Mouse (Mus musculus) kidney, embryonic 15.5 days (tissue): ENCODE data around the gene Lss. TPM values are rescaled to one million over a fixed set of nuclear protein-coding genes. Genes with fewer than 3 reads are reported as not detected.

Experiments used
- ATAC-seq: fragments of 200-750 bp; cut with Nextera tagmentation; replicated peaks from 2 replicates; pipeline ENCODE4 v1.8.0; 2017; ENCODE audit warnings: moderate TSS enrichment; ENCODE audit not compliant: low FRiP score
- H3K27ac ChIP-seq: fragments of 300-500 bp; sonication (generic); 2 replicates; pipeline ENCODE4 v1.5.1; 2015; ENCODE audit warnings: mild to moderate bottlenecking, inconsistent platforms
- H3K27me3 ChIP-seq: fragments of 300-500 bp; sonication (generic); 2 replicates; pipeline ENCODE4 v1.6.1; 2015; ENCODE audit warnings: inconsistent platforms
- H3K36me3 ChIP-seq: fragments of 300-500 bp; sonication (generic); 2 replicates; pipeline ENCODE4 v1.6.1; 2015; ENCODE audit warnings: inconsistent platforms
- H3K4me1 ChIP-seq: fragments of 300-500 bp; sonication (generic); 2 replicates; pipeline ENCODE4 v1.6.1; 2015; ENCODE audit warnings: inconsistent platforms
- H3K4me2 ChIP-seq: fragments of 300-500 bp; sonication (generic); 2 replicates; pipeline ENCODE4 v1.6.1; 2015; ENCODE audit warnings: moderate library complexity, mild to moderate bottlenecking, inconsistent platforms
- H3K4me3 ChIP-seq: fragments of 300-500 bp; sonication (generic); replicated peaks from 2 replicates; pipeline ENCODE4 v1.5.1; 2015; ENCODE audit warnings: mild to moderate bottlenecking, inconsistent platforms
- H3K9ac ChIP-seq: fragments of 300-500 bp; sonication (generic); 2 replicates; pipeline ENCODE4 v1.6.1; 2015; ENCODE audit warnings: mild to moderate bottlenecking, inconsistent platforms
- H3K9me3 ChIP-seq: fragments of 300-500 bp; sonication (generic); replicated peaks from 2 replicates; pipeline ENCODE4 v1.6.1; 2016; ENCODE audit warnings: inconsistent platforms
- WGBS: fragments of 180-500 bp; shearing (Covaris S2); methylation state at CpG from one replicate; pipeline ENCODE4 v1.1.7; 2015; ENCODE audit warnings: mixed read lengths; 5-methylcytosine and 5-hydroxymethylcytosine counted together
- polyA plus RNA-seq: library from polyadenylated mRNA; unstranded; fragments of >200 nt; fragmentation: Nextera tagmentation; extraction: Ambion mirVana; gene quantifications from 2 replicates; pipeline ENCODE4 v1.2.1, GENCODE M21; 2015

Gene Lss
- polyA plus RNA-seq, 1 experiment from 2014 or later = 27.4 TPM

DNA sequence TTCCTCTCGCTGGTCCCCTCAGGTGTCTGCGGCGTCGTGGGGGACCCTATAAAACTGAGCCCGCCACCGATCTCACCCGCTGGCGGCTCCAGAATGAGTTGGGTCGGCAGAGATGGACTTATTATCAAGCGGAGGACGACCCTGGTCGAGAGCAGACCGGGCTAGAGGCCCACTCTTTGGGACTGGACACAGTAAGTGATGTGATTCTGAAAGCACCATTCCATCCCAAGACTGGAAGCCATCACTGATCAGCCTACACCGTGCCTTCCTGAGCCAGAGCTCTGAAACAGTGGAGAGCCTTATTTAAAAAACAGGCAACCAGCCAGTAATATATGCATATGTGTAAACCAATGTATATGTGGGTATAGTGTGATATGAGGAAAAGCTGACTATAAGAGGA, 440 bp downstream of the Lss start:
- no peaks in the 10 kb centered on the region for H3K9me3 ChIP-seq
- peak overlapping the region; percentile 73 for H3K27ac ChIP-seq
- WGBS = under 1% methylated on average over 14 of the region's 14 CpGs
- peak overlapping the region; percentile 65 for H3K9ac ChIP-seq
- H3K4me2 ChIP-seq = peak overlapping the region; percentile 92
- H3K27me3 ChIP-seq = no peaks in the 10 kb centered on the region
- ATAC-seq = peak; percentile 27; the same call in 1 of the 2 replicates
- peaks cover 28% of the 10 kb centered on the region for H3K36me3 ChIP-seq
- peak overlapping the region; percentile 75 for H3K4me3 ChIP-seq
- peaks cover 9% of the 10 kb centered on the region for H3K4me1 ChIP-seq

- Histone ChIP-seq H3K36me3 (peaks cover 62% of the 10 kb centered on the region), H3K9ac (no peak overlapping the region), H3K4me2 (no peak overlapping the region), H3K27me3 (no peaks in the 10 kb centered on the region), H3K4me1 (peaks cover 7% of the 10 kb centered on the region), H3K27ac (no peak overlapping the region), H3K4me3 (no peak overlapping the region), H3K9me3 (no peaks in the 10 kb centered on the region)
- WGBS = 95% methylated on average over 7 of the region's 7 CpGs
- no peak for ATAC-seq
Observed at GRCm38 (mm10) chr10:76535526-76535925, 4.1 kb downstream of the Lss start.

GRCm38 (mm10) chr10:76537619-76538018, 6.2 kb downstream of the Lss start:
- Histone ChIP-seq H3K9me3 (no peaks in the 10 kb centered on the region), H3K4me1 (0 out of 2 replicates have a peak, but pooled peaks cover 2% of the 10 kb centered on the region), H3K4me2 (no peak overlapping the region), H3K27me3 (no peaks in the 10 kb centered on the region), H3K9ac (no peak overlapping the region), H3K36me3 (peaks cover 83% of the 10 kb centered on the region), H3K4me3 (no peak overlapping the region), H3K27ac (no peak overlapping the region)
- ATAC-seq = no peak
- WGBS = 83% methylated on average over 9 of the region's 9 CpGs

GRCm38 (mm10) chr10:76541336-76542085, 10.1 kb downstream of the Lss start:
- Histone ChIP-seq H3K4me2 (no peak overlapping the region), H3K27ac (no peak overlapping the region), H3K4me3 (no peak overlapping the region), H3K9ac (no peak overlapping the region), H3K4me1 (no peaks in the 10 kb centered on the region), H3K9me3 (no peaks in the 10 kb centered on the region), H3K36me3 (peaks cover 98% of the 10 kb centered on the region), H3K27me3 (no peaks in the 10 kb centered on the region)
- ATAC-seq = no peak
- 91% methylated on average over 11 of the region's 11 CpGs for WGBS

- H3K4me3 ChIP-seq = no peak overlapping the region
- no peak overlapping the region for H3K27ac ChIP-seq
- WGBS = 90% methylated on average over 10 of the region's 10 CpGs
- peaks cover 98% of the 10 kb centered on the region for H3K36me3 ChIP-seq
- no peak overlapping the region for H3K9ac ChIP-seq
- H3K9me3 ChIP-seq = no peaks in the 10 kb centered on the region
- ATAC-seq = no peak
- H3K4me2 ChIP-seq = no peak overlapping the region
- no peaks in the 10 kb centered on the region for H3K4me1 ChIP-seq
- H3K27me3 ChIP-seq = no peaks in the 10 kb centered on the region
Observed at GRCm38 (mm10) chr10:76542636-76543375, 11.4 kb downstream of the Lss start.

DNA sequence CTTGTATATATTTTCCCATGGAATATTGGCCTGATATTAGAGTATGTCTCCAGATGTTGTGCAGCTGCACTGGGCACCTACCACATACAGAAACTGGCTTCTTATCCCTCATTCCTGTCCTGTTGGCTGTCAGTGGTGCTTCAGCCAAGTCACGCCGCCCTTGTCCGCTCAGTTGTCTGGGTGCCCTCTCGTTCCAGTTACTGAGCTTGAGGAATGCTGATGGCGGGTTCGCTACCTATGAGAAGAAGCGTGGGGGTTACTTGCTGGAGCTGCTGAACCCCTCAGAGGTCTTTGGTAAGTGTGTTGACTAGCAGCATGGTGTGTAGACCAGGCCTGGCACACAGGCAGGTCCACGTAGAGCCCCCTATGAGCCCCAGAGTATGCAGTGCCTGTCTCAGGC, 15.2 kb downstream of the Lss start:
- no peak overlapping the region for H3K4me2 ChIP-seq
- no peaks in the 10 kb centered on the region for H3K27me3 ChIP-seq
- H3K4me1 ChIP-seq = no peaks in the 10 kb centered on the region
- H3K36me3 ChIP-seq = peaks cover 100% of the 10 kb centered on the region
- no peaks in the 10 kb centered on the region for H3K9me3 ChIP-seq
- H3K4me3 ChIP-seq = no peak overlapping the region
- 78% methylated on average over 8 of the region's 8 CpGs for WGBS
- no peak for ATAC-seq
- no peak overlapping the region for H3K27ac ChIP-seq
- H3K9ac ChIP-seq = no peak overlapping the region

DNA sequence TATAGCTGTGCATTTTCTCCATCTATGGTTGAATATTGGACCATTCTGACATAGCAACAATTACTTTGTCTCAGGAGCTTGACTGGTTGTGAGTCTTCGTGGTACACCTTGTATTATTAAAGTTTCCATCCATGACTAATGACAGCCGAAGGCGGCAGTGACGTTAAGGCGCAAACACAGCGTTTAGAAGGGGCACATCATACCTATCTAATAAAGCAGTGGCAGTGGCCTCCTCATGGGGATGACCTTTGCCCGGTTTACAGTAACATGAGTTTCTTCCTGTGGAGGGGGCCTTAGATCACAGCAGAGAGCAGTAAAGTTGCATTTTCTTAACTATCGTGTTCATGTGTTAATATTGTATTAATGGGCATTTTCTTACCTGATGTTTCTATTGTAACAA, 16.8 kb downstream of the Lss start:
- Histone ChIP-seq H3K36me3 (peaks cover 100% of the 10 kb centered on the region), H3K4me3 (no peak overlapping the region), H3K27me3 (no peaks in the 10 kb centered on the region), H3K27ac (no peak overlapping the region), H3K4me2 (no peak overlapping the region), H3K4me1 (no peaks in the 10 kb centered on the region), H3K9ac (no peak overlapping the region), H3K9me3 (no peaks in the 10 kb centered on the region)
- ATAC-seq = no peak
- 91% methylated on average over 8 of the region's 8 CpGs for WGBS

DNA sequence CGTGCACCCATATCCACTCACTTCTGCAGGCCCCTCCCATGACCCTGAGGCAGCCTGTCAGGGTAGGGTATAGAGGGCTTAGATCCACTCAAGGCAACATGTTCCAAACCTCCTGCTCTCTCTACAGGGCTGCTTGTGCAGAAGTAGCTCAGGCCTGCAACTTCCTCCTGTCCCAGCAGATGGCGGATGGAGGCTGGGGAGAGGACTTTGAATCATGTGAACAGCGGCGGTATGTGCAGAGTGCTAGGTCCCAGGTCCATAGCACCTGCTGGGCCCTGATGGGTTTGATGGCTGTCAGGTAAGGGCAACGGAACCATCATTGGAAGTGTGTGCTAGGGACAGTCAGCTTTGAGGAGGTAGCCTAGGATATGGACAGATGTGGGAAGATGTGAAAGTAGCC, 19.1 kb downstream of the Lss start:
- H3K27me3 ChIP-seq = no peaks in the 10 kb centered on the region
- no peak overlapping the region for H3K9ac ChIP-seq
- peaks cover 93% of the 10 kb centered on the region for H3K36me3 ChIP-seq
- H3K4me2 ChIP-seq = no peak overlapping the region
- H3K4me3 ChIP-seq = no peak overlapping the region
- H3K27ac ChIP-seq = no peak overlapping the region
- no peaks in the 10 kb centered on the region for H3K4me1 ChIP-seq
- 88% methylated on average over 5 of the region's 5 CpGs for WGBS
- no peak for ATAC-seq
- no peaks in the 10 kb centered on the region for H3K9me3 ChIP-seq

DNA sequence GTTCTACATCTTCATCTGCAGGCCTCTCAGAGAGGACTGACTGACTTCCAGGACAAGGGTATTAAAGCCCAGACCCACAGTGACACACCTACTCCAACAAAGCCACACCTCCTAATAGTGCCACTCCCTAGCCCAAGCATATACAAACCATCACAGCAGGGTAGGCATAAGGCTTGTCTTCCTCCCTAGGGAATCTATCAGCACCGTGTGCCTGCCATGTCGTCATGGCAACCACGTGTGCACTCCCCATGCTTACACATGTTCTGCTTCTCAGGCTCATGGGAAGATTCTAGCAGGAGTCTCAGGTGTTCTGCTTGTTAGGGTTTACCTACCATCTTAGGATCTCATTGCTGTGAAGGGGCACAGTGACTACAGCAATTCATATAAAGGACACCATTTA, 20.2 kb downstream of the Lss start:
- ATAC-seq = no peak
- 89% methylated on average over 3 of the region's 3 CpGs for WGBS

GRCm38 (mm10) chr10:76554061-76554460, 22.7 kb downstream of the Lss start:
- ATAC-seq = no peak
- H3K9me3 ChIP-seq = no peaks in the 10 kb centered on the region
- peaks cover 62% of the 10 kb centered on the region for H3K36me3 ChIP-seq

More for the DNA sequence above, 20.2 kb downstream of the Lss start:
- Histone ChIP-seq H3K27ac (no peak overlapping the region), H3K36me3 (peaks cover 87% of the 10 kb centered on the region), H3K9me3 (no peaks in the 10 kb centered on the region), H3K4me3 (no peak overlapping the region), H3K27me3 (no peaks in the 10 kb centered on the region), H3K9ac (no peak overlapping the region), H3K4me1 (no peaks in the 10 kb centered on the region), H3K4me2 (no peak overlapping the region)

DNA sequence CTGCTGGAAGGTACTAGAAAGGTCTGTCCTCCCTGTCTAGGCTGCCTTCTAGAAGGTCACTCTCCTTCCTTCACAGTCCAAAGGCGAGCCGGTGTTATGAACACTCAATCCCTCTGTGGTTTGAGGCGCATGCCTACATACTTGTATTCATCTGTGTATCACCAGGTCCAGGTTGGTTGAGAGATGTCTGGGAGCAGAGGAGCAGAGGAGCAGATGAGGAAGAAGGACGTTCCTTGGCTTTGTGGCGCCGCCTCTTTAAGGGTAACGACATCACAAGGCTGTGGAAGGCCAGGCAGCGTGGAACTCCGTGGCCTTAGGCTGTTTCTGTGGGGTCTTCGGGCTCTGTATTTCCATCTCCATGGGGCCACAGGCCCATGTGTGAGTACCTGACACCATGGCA, 30.6 kb downstream of the Lss start, which contains the start of gene Spatc1l:
Gene Spatc1l, plus strand, starts transcription at position 301 of the 400 bp plus-strand sequence.
- Histone ChIP-seq H3K4me1 (no peaks in the 10 kb centered on the region), H3K4me2 (no peak within 1 kb of the TSS), H3K9me3 (no peaks in the 10 kb centered on the region), H3K27ac (no peak within 1 kb of the TSS), H3K9ac (no peak within 1 kb of the TSS), H3K4me3 (no peak within 1 kb of the TSS), H3K36me3 (no peaks in the 10 kb centered on the region), H3K27me3 (no peaks in the 10 kb centered on the region)
- 90% methylated on average over 10 of the region's 10 CpGs for WGBS
- no peak for ATAC-seq

More at GRCm38 (mm10) chr10:76554061-76554460, 22.7 kb downstream of the Lss start:
- Histone ChIP-seq H3K4me1 (no peaks in the 10 kb centered on the region), H3K9ac (no peak overlapping the region), H3K4me2 (no peak overlapping the region), H3K27ac (no peak overlapping the region), H3K27me3 (no peaks in the 10 kb centered on the region), H3K4me3 (no peak overlapping the region)
- 93% methylated on average over 5 of the region's 5 CpGs for WGBS

DNA sequence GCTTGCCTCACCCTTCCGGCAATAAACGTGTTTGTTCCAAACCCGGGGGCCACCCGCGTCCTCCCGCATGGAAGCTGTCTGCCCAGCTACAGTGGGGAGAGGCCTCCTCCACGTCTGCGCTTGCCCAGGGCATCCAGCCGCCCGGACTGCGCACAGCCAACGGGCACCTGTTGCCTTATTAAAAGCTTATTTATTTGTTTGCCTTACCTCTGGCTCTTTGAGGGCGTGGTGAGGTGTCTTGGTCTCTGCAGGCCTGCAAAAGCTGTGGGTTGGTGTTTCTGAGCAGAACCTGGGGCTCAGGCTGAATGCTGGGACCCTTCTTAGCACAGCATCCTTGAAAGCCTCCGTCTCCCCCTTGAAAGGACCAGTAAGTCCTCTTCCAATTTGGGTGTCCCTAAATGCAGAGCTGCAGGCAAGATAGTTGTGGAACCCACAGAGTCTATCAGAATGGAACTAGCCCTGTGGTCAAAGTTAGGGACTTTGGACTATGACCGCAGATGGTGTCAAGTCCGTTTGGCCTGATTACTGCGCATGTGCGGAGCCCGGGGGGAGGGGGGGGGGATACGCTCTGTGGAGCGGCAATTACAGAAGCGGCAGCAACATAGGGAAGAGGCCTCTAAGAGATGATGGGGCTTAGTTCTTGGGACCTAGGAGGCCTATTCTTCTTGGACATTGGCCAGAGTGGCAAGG, 38.8 kb downstream of the Lss start:
- H3K36me3 ChIP-seq = no peaks in the 10 kb centered on the region
- no peak overlapping the region for H3K27ac ChIP-seq
- H3K9ac ChIP-seq = no peak overlapping the region
- no peak for ATAC-seq
- H3K27me3 ChIP-seq = no peaks in the 10 kb centered on the region
- no peaks in the 10 kb centered on the region for H3K9me3 ChIP-seq
- no peak overlapping the region for H3K4me2 ChIP-seq
- H3K4me1 ChIP-seq = no peaks in the 10 kb centered on the region
- WGBS = 86% methylated on average over 22 of the region's 22 CpGs
- H3K4me3 ChIP-seq = no peak overlapping the region
